Mouse (Mus musculus): ENCODE measurements around the gene Sema7a.

- TF ChIP-seq POLR2A (IDR thresholded peaks at IDR 0.05; ENCODE audit: extremely low read depth, insufficient read depth, low read length) (no peak), CTCF (IDR thresholded peaks at IDR 0.05; ENCODE audit: low read depth, low read length) (no peak)
Observed at GRCm38 (mm10) chr9:58005753-58006461, 66.0 kb downstream of the Sema7a start, which contains the start of gene Cyp11a1.

Measured in liver, adult 2 months (tissue).